Mouse (Mus musculus) hindbrain, embryonic 16.5 days (tissue): ENCODE data around the gene Uqcc2. TPM values are rescaled to one million over a fixed set of nuclear protein-coding genes. Genes with fewer than 3 reads are reported as not detected.

Experiments
- ATAC-seq: fragments of 200-750 bp; cut with Nextera tagmentation; 2 replicates; pipeline ENCODE4 v1.8.0; 2017; ENCODE audit warnings: moderate TSS enrichment, moderate library complexity
- H3K27ac ChIP-seq: fragments of 300-500 bp; sonication (generic); 2 replicates; pipeline ENCODE4 v1.5.1; 2014; ENCODE audit warnings: low read depth, mild to moderate bottlenecking, control low read depth, low read length, moderate library complexity
- H3K27me3 ChIP-seq: fragments of 300-500 bp; sonication (generic); replicated peaks from 2 replicates; pipeline ENCODE4 v1.6.1; 2014; ENCODE audit warnings: low read length; ENCODE audit not compliant: control insufficient read depth, insufficient read depth
- H3K36me3 ChIP-seq: fragments of 300-500 bp; sonication (generic); 2 replicates; pipeline ENCODE4 v1.6.1; 2014; ENCODE audit warnings: mild to moderate bottlenecking, low read length, moderate library complexity, mixed read lengths; ENCODE audit not compliant: control insufficient read depth, insufficient read depth
- H3K4me1 ChIP-seq: fragments of 300-500 bp; sonication (generic); 2 replicates; pipeline ENCODE4 v1.6.1; 2014; ENCODE audit warnings: low read depth, low read length; ENCODE audit not compliant: control insufficient read depth, insufficient read depth
- H3K4me2 ChIP-seq: fragments of 300-500 bp; sonication (generic); 2 replicates; pipeline ENCODE4 v1.6.1; 2014; ENCODE audit warnings: mild to moderate bottlenecking, low read length, control low read depth, moderate library complexity
- H3K4me3 ChIP-seq: fragments of 300-500 bp; sonication (generic); 2 replicates; pipeline ENCODE4 v1.5.1; 2014; ENCODE audit warnings: mild to moderate bottlenecking, low read length, control low read depth, moderate library complexity
- H3K9ac ChIP-seq: fragments of 300-500 bp; sonication (generic); 2 replicates; pipeline ENCODE4 v1.6.1; 2014; ENCODE audit warnings: low read depth, mild to moderate bottlenecking, control low read depth, low read length, moderate library complexity
- H3K9me3 ChIP-seq: fragments of 300-500 bp; sonication (generic); 2 replicates; pipeline ENCODE4 v1.6.1; 2014; ENCODE audit warnings: mild to moderate bottlenecking, low read length, moderate library complexity; ENCODE audit not compliant: control insufficient read depth
- WGBS: fragments of 180-500 bp; shearing (Covaris S2); extraction: QIAGEN DNeasy Blood & Tissue Kit; methylation state at CpG from one replicate; pipeline ENCODE4 v1.1.7; 2014; 5-methylcytosine and 5-hydroxymethylcytosine counted together
- polyA plus RNA-seq: library from polyadenylated mRNA; unstranded; fragments of >200 nt; fragmentation: Nextera tagmentation; extraction: Ambion mirVana; gene quantifications from 2 replicates; pipeline ENCODE4 v1.2.1, GENCODE M21; 2015

The Uqcc2 gene
- polyA plus RNA-seq, 1 experiment from 2014 or later, result 396 TPM

GRCm38 (mm10) chr17:27131240-27131665, 2.5 kb downstream of the Uqcc2 start:
- Histone ChIP-seq H3K4me2 (no peak overlapping the region), H3K9ac (no peak overlapping the region), H3K4me3 (no peak overlapping the region), H3K27ac (no peak overlapping the region), H3K4me1 (peaks cover 35% of the 10 kb centered on the region), H3K36me3 (no peaks in the 10 kb centered on the region), H3K27me3 (no peaks in the 10 kb centered on the region), H3K9me3 (no peaks in the 10 kb centered on the region)
- no peak for ATAC-seq
- 78% methylated on average over 10 of the region's 10 CpGs for WGBS

- no peaks in the 10 kb centered on the region for H3K27me3 ChIP-seq
- 44% methylated on average over 9 of the region's 9 CpGs for WGBS
- H3K9me3 ChIP-seq, result no peaks in the 10 kb centered on the region
- peaks cover 37% of the 10 kb centered on the region for H3K4me1 ChIP-seq
- no peak for ATAC-seq
- no peak overlapping the region for H3K4me3 ChIP-seq
- H3K9ac ChIP-seq, result 0 out of 2 replicates have a peak overlapping the region, but pooled peaks have one; percentile 29
- H3K27ac ChIP-seq, result 0 out of 2 replicates have a peak overlapping the region, but pooled peaks have one; percentile 21
- H3K4me2 ChIP-seq, result no peak overlapping the region
- H3K36me3 ChIP-seq, result no peaks in the 10 kb centered on the region
Measured at GRCm38 (mm10) chr17:27130246-27130645, 3.5 kb downstream of the Uqcc2 start.

- Histone ChIP-seq H3K9me3 (no peaks in the 10 kb centered on the region), H3K4me3 (no peak overlapping the region), H3K4me1 (peaks cover 37% of the 10 kb centered on the region), H3K27ac (0 out of 2 replicates have a peak overlapping the region, but pooled peaks have one; percentile 21), H3K36me3 (no peaks in the 10 kb centered on the region), H3K27me3 (no peaks in the 10 kb centered on the region), H3K4me2 (no peak overlapping the region), H3K9ac (no peak overlapping the region)
- ATAC-seq, result no peak
- 78% methylated on average over 7 of the region's 7 CpGs for WGBS
Measured at GRCm38 (mm10) chr17:27129819-27130218, 3.9 kb downstream of the Uqcc2 start.

GRCm38 (mm10) chr17:27129291-27129690, 4.4 kb downstream of the Uqcc2 start:
- no peak for ATAC-seq
- Histone ChIP-seq H3K36me3 (no peaks in the 10 kb centered on the region), H3K27ac (no peak overlapping the region), H3K9me3 (no peaks in the 10 kb centered on the region), H3K4me1 (peaks cover 37% of the 10 kb centered on the region), H3K4me2 (no peak overlapping the region), H3K4me3 (no peak overlapping the region), H3K27me3 (no peaks in the 10 kb centered on the region), H3K9ac (no peak overlapping the region)
- WGBS, result 64% methylated on average over 13 of the region's 13 CpGs

GRCm38 (mm10) chr17:27128189-27128588, 5.5 kb downstream of the Uqcc2 start:
- WGBS, result 93% methylated on average over 5 of the region's 5 CpGs
- Histone ChIP-seq H3K9me3 (no peaks in the 10 kb centered on the region), H3K4me2 (no peak overlapping the region), H3K36me3 (no peaks in the 10 kb centered on the region; the same call in 1 of the 2 replicates), H3K27ac (no peak overlapping the region), H3K9ac (no peak overlapping the region), H3K4me3 (no peak overlapping the region), H3K27me3 (no peaks in the 10 kb centered on the region), H3K4me1 (peaks cover 34% of the 10 kb centered on the region)
- ATAC-seq, result no peak

- H3K4me1 ChIP-seq, result peaks cover 25% of the 10 kb centered on the region
- H3K9ac ChIP-seq, result peak overlapping the region; percentile 21; the same call in 1 of the 2 replicates
- 85% methylated on average over 10 of the region's 10 CpGs for WGBS
- no peaks in the 10 kb centered on the region for H3K9me3 ChIP-seq
- no peak for ATAC-seq
- H3K27ac ChIP-seq, result no peak overlapping the region
- H3K27me3 ChIP-seq, result no peaks in the 10 kb centered on the region
- H3K36me3 ChIP-seq, result peaks cover 2% of the 10 kb centered on the region; the same call in 1 of the 2 replicates
- no peak overlapping the region for H3K4me3 ChIP-seq
- H3K4me2 ChIP-seq, result no peak overlapping the region
Measured at GRCm38 (mm10) chr17:27126974-27127373, 6.7 kb downstream of the Uqcc2 start.

GRCm38 (mm10) chr17:27125669-27126202, 8.0 kb downstream of the Uqcc2 start:
- Histone ChIP-seq H3K9ac (no peak overlapping the region), H3K27me3 (no peaks in the 10 kb centered on the region), H3K9me3 (no peaks in the 10 kb centered on the region), H3K27ac (no peak overlapping the region), H3K4me3 (no peak overlapping the region), H3K4me1 (peaks cover 27% of the 10 kb centered on the region), H3K4me2 (no peak overlapping the region), H3K36me3 (peaks cover 2% of the 10 kb centered on the region; the same call in 1 of the 2 replicates)
- no peak for ATAC-seq
- WGBS, result 82% methylated on average over 11 of the region's 11 CpGs

GRCm38 (mm10) chr17:27125185-27125584, 8.5 kb downstream of the Uqcc2 start:
- Histone ChIP-seq H3K4me1 (peaks cover 23% of the 10 kb centered on the region), H3K9ac (no peak overlapping the region), H3K27me3 (no peaks in the 10 kb centered on the region), H3K9me3 (no peaks in the 10 kb centered on the region), H3K4me2 (no peak overlapping the region), H3K27ac (no peak overlapping the region), H3K36me3 (peaks cover 2% of the 10 kb centered on the region; the same call in 1 of the 2 replicates), H3K4me3 (no peak overlapping the region)
- 30% methylated on average over 12 of the region's 12 CpGs for WGBS
- no peak for ATAC-seq

GRCm38 (mm10) chr17:27123813-27124375, 9.8 kb downstream of the Uqcc2 start:
- no peak overlapping the region for H3K27ac ChIP-seq
- 80% methylated on average over 7 of the region's 7 CpGs for WGBS
- no peak overlapping the region for H3K4me3 ChIP-seq
- no peak overlapping the region for H3K4me2 ChIP-seq
- H3K9ac ChIP-seq, result no peak overlapping the region
- peaks cover 21% of the 10 kb centered on the region for H3K4me1 ChIP-seq
- no peaks in the 10 kb centered on the region for H3K27me3 ChIP-seq
- no peak for ATAC-seq
- peaks cover 2% of the 10 kb centered on the region; the same call in 1 of the 2 replicates for H3K36me3 ChIP-seq
- no peaks in the 10 kb centered on the region for H3K9me3 ChIP-seq
